Mouse (Mus musculus): ENCODE data around the gene Tubb4b. TPM values are rescaled to one million over a fixed set of nuclear protein-coding genes. Genes with fewer than 3 reads are reported as not detected.

The Tubb4b gene
- total and polyA plus RNA-seq, 3 experiments: 183 to 1,037 (median 979) TPM

DNA sequence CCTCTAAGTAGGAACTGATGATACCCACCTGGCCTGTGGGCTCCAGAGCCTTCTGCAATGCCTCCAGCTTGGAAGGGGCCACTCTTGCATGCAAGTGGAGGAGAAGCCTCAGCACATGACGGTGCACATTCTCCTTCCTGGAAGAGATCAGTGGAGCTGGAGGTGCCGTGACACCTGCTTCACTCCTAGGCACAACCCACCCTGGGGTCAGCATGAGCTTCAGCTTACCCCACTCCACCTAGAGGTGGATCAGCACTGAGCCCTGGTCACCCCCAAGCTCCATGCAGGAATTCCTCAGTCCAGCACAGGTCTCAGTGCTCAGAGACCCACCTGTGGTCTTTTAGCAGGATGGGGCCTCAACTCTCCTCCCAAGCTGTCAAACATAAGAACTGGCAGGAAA, 23.9 kb downstream of the Tubb4b start:
- peaks cover 6 to 12% of the 10 kb centered on the region in 2 experiments; a peak in 3 of 4 replicates for H3K36me3 ChIP-seq (ENCODE audit: control insufficient read depth in 1 of 2, insufficient read depth in 2 of 2, low read length in 2 of 2)
- peaks cover under 1% of the 10 kb centered on the region; the same call in 1 of the 2 replicates for H3K79me2 ChIP-seq (ENCODE audit: control insufficient read depth, insufficient read depth, low read length, poor library complexity)
- no peak overlapping the region for H3K4me3 ChIP-seq (ENCODE audit: control insufficient read depth in 1 of 2, insufficient read depth in 1 of 2, low read depth in 2 of 2, low read length in 2 of 2)
- no peaks in the 10 kb centered on the region for H3K27me3 ChIP-seq (ENCODE audit: control insufficient read depth in 1 of 2, insufficient read depth in 2 of 2, low read length in 2 of 2)
- no peak for DNase-seq (ENCODE audit: low read depth, low spot score)
- no peaks in the 10 kb centered on the region for H3K9me3 ChIP-seq (replicated peaks; ENCODE audit: insufficient read depth, low read length)
- peaks cover 8 to 23% of the 10 kb centered on the region in 2 experiments for H3K4me1 ChIP-seq (ENCODE audit: control insufficient read depth in 1 of 2, insufficient read depth in 2 of 2, low read length in 2 of 2)
- H3K9ac ChIP-seq (ENCODE audit: control insufficient read depth, low read depth, low read length, poor library complexity, severe bottlenecking): no peak overlapping the region
- no peak for TF ChIP-seq EP300 (IDR thresholded peaks at IDR 0.05; ENCODE audit: low read depth in 1 of 2, low read length in 2 of 2)
- no peak for TF ChIP-seq SMC3 (IDR thresholded peaks at IDR 0.05; ENCODE audit: low read depth, low read length)
- no peak overlapping the region for H3K27ac ChIP-seq (ENCODE audit: control insufficient read depth, low read depth, low read length)

DNA sequence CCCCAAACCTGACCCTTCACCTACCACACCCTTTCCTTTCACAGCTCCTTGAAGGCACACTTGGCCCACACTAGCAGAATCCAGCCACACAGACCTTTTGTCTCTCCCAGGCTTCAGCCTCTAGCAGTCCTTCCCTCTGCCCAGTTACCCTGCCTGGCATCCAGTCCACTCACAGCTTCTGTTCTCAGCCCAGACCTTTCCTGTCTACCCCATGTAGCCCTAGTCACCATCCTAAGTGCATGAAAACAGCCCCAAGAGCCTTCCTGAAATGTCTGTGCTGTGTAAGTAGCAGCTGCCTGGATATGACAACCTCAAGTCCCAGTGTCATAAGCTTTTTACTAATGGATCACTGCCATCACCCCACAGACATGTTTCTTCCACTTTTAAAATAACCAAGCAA, 26.6 kb downstream of the Tubb4b start:
- no peak for DNase-seq (ENCODE audit: low read depth, low spot score)
- no peak overlapping the region for H3K4me3 ChIP-seq (ENCODE audit: control insufficient read depth in 1 of 2, insufficient read depth in 1 of 2, low read depth in 2 of 2, low read length in 2 of 2)
- TF ChIP-seq NRF1 (IDR thresholded peaks at IDR 0.05; ENCODE audit: insufficient read depth, low read depth, low read length, poor library complexity, severe bottlenecking) (no peak), MEF2A (IDR thresholded peaks at IDR 0.05; ENCODE audit: extremely low read depth, insufficient replicate concordance, low read depth, low read length, poor library complexity, severe bottlenecking) (no peak), ELF1 (IDR thresholded peaks at IDR 0.05; ENCODE audit: low read depth, low read length) (no peak), CTCF (IDR thresholded peaks at IDR 0.05 in 2 of 3, conservative IDR thresholded peaks at IDR 0.05 in 1 of 3; ENCODE audit: control insufficient read depth in 1 of 3, insufficient read depth in 1 of 3, low read depth in 2 of 3, low read length in 3 of 3, poor library complexity in 1 of 3, severe bottlenecking in 1 of 3) (no peak)
- peaks cover 2 to 18% of the 10 kb centered on the region in 2 experiments; a peak in 2 of 4 replicates for H3K36me3 ChIP-seq (ENCODE audit: control insufficient read depth in 1 of 2, insufficient read depth in 2 of 2, low read length in 2 of 2)
- H3K4me1 ChIP-seq (ENCODE audit: control insufficient read depth in 1 of 2, insufficient read depth in 2 of 2, low read length in 2 of 2): peaks cover 6 to 33% of the 10 kb centered on the region in 2 experiments
- no peak overlapping the region for H3K9ac ChIP-seq (ENCODE audit: control insufficient read depth, low read depth, low read length, poor library complexity, severe bottlenecking)
- H3K27me3 ChIP-seq (ENCODE audit: control insufficient read depth in 1 of 2, insufficient read depth in 2 of 2, low read length in 2 of 2): no peaks in the 10 kb centered on the region
- peaks cover 21% of the 10 kb centered on the region for H3K79me2 ChIP-seq (ENCODE audit: control insufficient read depth, insufficient read depth, low read length, poor library complexity)
- H3K27ac ChIP-seq (ENCODE audit: control insufficient read depth, low read depth, low read length): 0 out of 2 replicates have a peak overlapping the region, but pooled peaks have one; percentile 96
- no peaks in the 10 kb centered on the region for H3K9me3 ChIP-seq (replicated peaks; ENCODE audit: insufficient read depth, low read length)

DNA sequence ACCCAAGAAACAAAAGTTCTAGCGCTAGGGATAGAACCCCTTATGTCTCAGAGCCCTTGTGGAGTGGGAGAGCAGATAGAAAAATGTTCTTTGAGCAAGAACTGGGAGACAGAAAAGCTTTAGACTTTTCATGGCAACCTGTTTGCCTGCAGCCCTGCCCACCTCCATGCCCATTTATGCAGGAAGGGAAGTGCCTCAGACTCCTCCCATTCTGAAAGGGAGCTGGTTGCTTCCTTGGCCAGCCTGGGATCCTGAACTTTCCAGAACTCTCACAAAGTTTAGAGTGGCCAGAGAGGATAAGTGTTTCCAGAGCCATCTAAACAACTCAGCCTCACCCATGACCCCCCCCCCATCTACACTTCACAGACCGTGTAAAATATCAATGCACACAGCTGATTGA, 27.3 kb downstream of the Tubb4b start:
- TF ChIP-seq MAX (IDR thresholded peaks at IDR 0.05; ENCODE audit: low read length) (no peak), POLR2A (IDR thresholded peaks at IDR 0.05; ENCODE audit: control insufficient read depth in 1 of 2, insufficient read depth in 1 of 2, low read depth in 1 of 2, low read length in 2 of 2, poor library complexity in 1 of 2) (0 out of 4 replicates have a peak, but pooled peaks of 1 of the 2 experiments have one; percentile 17)
- Histone ChIP-seq H3K9me3 (replicated peaks; ENCODE audit: insufficient read depth, low read length) (no peaks in the 10 kb centered on the region), H3K27me3 (ENCODE audit: control insufficient read depth in 1 of 2, insufficient read depth in 2 of 2, low read length in 2 of 2) (no peaks in the 10 kb centered on the region), H3K4me1 (ENCODE audit: control insufficient read depth in 1 of 2, insufficient read depth in 2 of 2, low read length in 2 of 2) (peaks cover 6 to 32% of the 10 kb centered on the region in 2 experiments), H3K9ac (ENCODE audit: control insufficient read depth, low read depth, low read length, poor library complexity, severe bottlenecking) (peak overlapping the region; percentile 84), H3K36me3 (ENCODE audit: control insufficient read depth in 1 of 2, insufficient read depth in 2 of 2, low read length in 2 of 2) (peaks cover 2 to 17% of the 10 kb centered on the region in 2 experiments; a peak in 2 of 4 replicates), H3K4me3 (ENCODE audit: control insufficient read depth in 1 of 2, insufficient read depth in 1 of 2, low read depth in 2 of 2, low read length in 2 of 2) (peak overlapping the region; percentile 51 to 72), H3K79me2 (ENCODE audit: control insufficient read depth, insufficient read depth, low read length, poor library complexity) (peaks cover 21% of the 10 kb centered on the region), H3K27ac (ENCODE audit: control insufficient read depth, low read depth, low read length) (peak overlapping the region; percentile 96)
- peak; percentile 48 for DNase-seq (ENCODE audit: low read depth, low spot score)
